In genomic region chrX:136244574-136245229, GRCm38 (mm10) we compare ENCODE assay signal across 7 mouse cellular contexts. TPM values are rescaled to one million over a fixed set of nuclear protein-coding genes. Genes with fewer than 3 reads are reported as not detected.
A peak's percentile ranks its signal among the peaks of the same experiment; 100 is the strongest.
DNase-seq lines count a peak whose midpoint lies in the region; ATAC-seq lines count a peak whose summit lies in the region.

Gene Tceal9, plus strand, starts transcription at chrX:136245079.

- no peaks in the 10 kb centered on the region for H3K36me3 ChIP-seq in intestine, embryonic 16.5 days (ENCODE audit: control insufficient read depth, insufficient read depth, low read length)
- peaks cover 3% of the 10 kb centered on the region; the same call in 1 of the 2 replicates for H3K36me3 ChIP-seq in midbrain, embryonic 11.5 days (ENCODE audit: control insufficient read depth, insufficient read depth, low read length)

- WGBS in intestine, embryonic 16.5 days, result 27% methylated on average over 20 of the region's 20 CpGs
- WGBS in midbrain, embryonic 11.5 days, result 26% methylated on average over 20 of the region's 20 CpGs

- H3K9me3 ChIP-seq in intestine, embryonic 16.5 days (ENCODE audit: control insufficient read depth, low read length), result no peaks in the 10 kb centered on the region
- H3K9me3 ChIP-seq in midbrain, embryonic 11.5 days (ENCODE audit: control insufficient read depth, low read length), result no peaks in the 10 kb centered on the region

- peak within 1 kb of the TSS; percentile 73 for H3K9ac ChIP-seq in intestine, embryonic 16.5 days (ENCODE audit: low read depth, low read length)
- H3K9ac ChIP-seq in midbrain, embryonic 11.5 days (ENCODE audit: low read length), result peak within 1 kb of the TSS; percentile 70

- intact Hi-C loops in left cerebral cortex, postnatal 36 days (cut with DNase I), result no loop called here

- no peaks in the 10 kb centered on the region for H3K27me3 ChIP-seq in intestine, embryonic 16.5 days (replicated peaks; ENCODE audit: control insufficient read depth, insufficient read depth, low read length)
- no peaks in the 10 kb centered on the region; the same call in 1 of the 2 replicates for H3K27me3 ChIP-seq in midbrain, embryonic 11.5 days (ENCODE audit: control insufficient read depth, insufficient read depth, low read length)

- peak within 1 kb of the TSS; percentile 77 for H3K27ac ChIP-seq in intestine, embryonic 16.5 days (ENCODE audit: low read length)
- H3K27ac ChIP-seq in midbrain, embryonic 11.5 days (ENCODE audit: low read depth, low read length), result peak within 1 kb of the TSS; percentile 44

- no peaks in the 10 kb centered on the region for H3K4me1 ChIP-seq in intestine, embryonic 16.5 days (ENCODE audit: control insufficient read depth, insufficient read depth, low read length)
- no peaks in the 10 kb centered on the region for H3K4me1 ChIP-seq in midbrain, embryonic 11.5 days (ENCODE audit: control insufficient read depth, insufficient read depth, low read length)

- peak; percentile 87 for DNase-seq in adrenal gland, adult 2 months
- peak; percentile 66 for DNase-seq in embryo, embryonic 11.5 days (ENCODE audit: low read depth, low spot score)
- DNase-seq in gastrocnemius, postnatal 4 days (ENCODE audit: low spot score in 2 of 2), result peak; percentile 50 to 67
- DNase-seq in left cerebral cortex, postnatal 36 days (ENCODE audit: low spot score in 2 of 2), result peak; percentile 48 to 59
- peak; percentile 96 for DNase-seq in midbrain, embryonic 11.5 days (ENCODE audit: low spot score, missing footprints)
- peak; percentile 54 for DNase-seq in skeletal muscle tissue, adult 2 months (ENCODE audit: low read depth, low spot score)

- peak within 1 kb of the TSS; percentile 63 for H3K4me3 ChIP-seq in intestine, embryonic 16.5 days (ENCODE audit: low read length)
- peak within 1 kb of the TSS; percentile 59 for H3K4me3 ChIP-seq in midbrain, embryonic 11.5 days (ENCODE audit: low read depth, low read length)

- peak; percentile 92 for ATAC-seq in intestine, embryonic 16.5 days
- ATAC-seq in midbrain, embryonic 11.5 days (ENCODE audit: low FRiP score), result peak; percentile 96

- H3K4me2 ChIP-seq in intestine, embryonic 16.5 days (ENCODE audit: low read depth, low read length), result peak within 1 kb of the TSS; percentile 46
- H3K4me2 ChIP-seq in midbrain, embryonic 11.5 days, result peak within 1 kb of the TSS; percentile 42

RNA-seq across cellular contexts. Expression of gene Tceal9, which starts in this region (rescaled TPM):
- 100 to 1,000 TPM; 252 to 337 TPM for total RNA-seq in adrenal gland, adult 2 months (2021)
- polyA plus RNA-seq in adrenal gland, adult 2 months (2012; rRNA removed), result 4.4 and 7.1 TPM in 2 replicates
- 100 to 1,000 TPM; 145 to 154 TPM for total RNA-seq in gastrocnemius, postnatal 4 days (2021)
- polyA plus RNA-seq in intestine, embryonic 16.5 days (2015; fragmentation: Nextera tagmentation; extraction: Ambion mirVana), result 556 and 559 TPM in 2 replicates
- 100 to 1,000 TPM; 112 to 117 TPM for total RNA-seq in left cerebral cortex, postnatal 36 days (2021)
- polyA plus RNA-seq in midbrain, embryonic 11.5 days (2014; fragmentation: Nextera tagmentation; extraction: Ambion mirVana), result 418 and 447 TPM in 2 replicates

Comparison
In these comparisons a context has a peak if more than half of its experiments do, and no peak if none do; other contexts are left out.
1. Peak in every context shown above with its lines: DNase-seq, ATAC-seq, H3K4me3 ChIP-seq and H3K27ac ChIP-seq.
2. RNA of gene Tceal9 (polyA plus RNA-seq): 556 to 559 TPM in intestine, embryonic 16.5 days and 418 to 447 TPM in midbrain, embryonic 11.5 days; 4.4 to 7.1 TPM in adrenal gland, adult 2 months; every median in the first group is over 10 times any median in the second.